Comparison of ENCODE assay signal across 10 mouse cellular contexts in genomic region chr16:92903892-92904473, GRCm38 (mm10).
DNase-seq lines count a peak whose midpoint lies in the region; ATAC-seq and TF ChIP-seq lines count a peak whose summit lies in the region.
"Had no signal": no experiment of that assay in that cellular context is flagged by ENCODE, and none has a peak within 500 bp of the region (broad histone marks: within the 10 kb centered on the region; RNA-seq: fewer than 3 reads in every experiment).

No protein-coding gene starts in this region.

- no peak for TF ChIP-seq CTCF in kidney, adult 2 months (conservative IDR thresholded peaks at IDR 0.05; ENCODE audit: insufficient read depth, insufficient read length, low read depth, low read length)

- no peaks in the 10 kb centered on the region for H3K36me3 ChIP-seq in kidney, adult 2 months (ENCODE audit: control insufficient read depth, insufficient read depth, low read length)
- no peaks in the 10 kb centered on the region for H3K36me3 ChIP-seq in embryonic facial prominence, embryonic 15.5 days
- H3K36me3 ChIP-seq in forebrain, embryonic 10.5 days (replicated peaks): no peaks in the 10 kb centered on the region

- H3K9ac ChIP-seq in embryonic facial prominence, embryonic 15.5 days: no peak overlapping the region
- H3K9ac ChIP-seq: hindbrain, embryonic 14.5 days had no signal

- H3K27me3 ChIP-seq in kidney, adult 2 months (replicated peaks; ENCODE audit: control insufficient read depth, insufficient read depth, low read length): no peaks in the 10 kb centered on the region
- no peaks in the 10 kb centered on the region for H3K27me3 ChIP-seq in embryonic facial prominence, embryonic 15.5 days
- no peaks in the 10 kb centered on the region for H3K27me3 ChIP-seq in forebrain, embryonic 10.5 days (ENCODE audit: poor library complexity, severe bottlenecking)

- H3K9me3 ChIP-seq in embryonic facial prominence, embryonic 15.5 days (replicated peaks): no peaks in the 10 kb centered on the region
- no peaks in the 10 kb centered on the region for H3K9me3 ChIP-seq in forebrain, embryonic 10.5 days

- no peak overlapping the region for H3K4me2 ChIP-seq in embryonic facial prominence, embryonic 15.5 days (replicated peaks)
- H3K4me2 ChIP-seq: hindbrain, embryonic 14.5 days had no signal

- H3K4me1 ChIP-seq in kidney, adult 2 months (ENCODE audit: control insufficient read depth, insufficient read depth, low read length): no peaks in the 10 kb centered on the region
- H3K4me1 ChIP-seq in embryonic facial prominence, embryonic 15.5 days: peaks cover 5% of the 10 kb centered on the region; the same call in 1 of the 2 replicates
- H3K4me1 ChIP-seq in forebrain, embryonic 10.5 days: peaks cover 7% of the 10 kb centered on the region; the same call in 1 of the 2 replicates

- DNase-seq in kidney, adult 2 months: peak; percentile 10
- no peak for DNase-seq in kidney, postnatal 25 days
- peak; percentile 20 for DNase-seq in kidney, postnatal 10 days
- DNase-seq in mesoderm, embryonic 11.5 days (ENCODE audit: low read depth, low spot score): peak; percentile 21
- DNase-seq in forebrain, embryonic 10.5 days (ENCODE audit: extremely low spot score, low spot score): no peak
- DNase-seq in left cerebral cortex, postnatal 4 days: no peak
- DNase-seq in adrenal gland, adult (ENCODE audit: inconsistent age in 2 of 2, low spot score in 1 of 2): no peak
- DNase-seq: adrenal gland, postnatal 10 days had no signal

- no peak for TF ChIP-seq POLR2A in kidney, adult 2 months (IDR thresholded peaks at IDR 0.05; ENCODE audit: low read depth, low read length)

- WGBS in kidney, adult 2 months: 59% methylated on average over 9 of the region's 9 CpGs
- 59% methylated on average over 9 of the region's 9 CpGs for WGBS in embryonic facial prominence, embryonic 15.5 days
- WGBS in forebrain, embryonic 10.5 days: 83% methylated on average over 9 of the region's 9 CpGs

- H3K4me3 ChIP-seq in kidney, adult 2 months (ENCODE audit: insufficient read depth, low read depth, low read length): no peak overlapping the region
- no peak overlapping the region for H3K4me3 ChIP-seq in embryonic facial prominence, embryonic 15.5 days (replicated peaks)
- no peak overlapping the region for H3K4me3 ChIP-seq in forebrain, embryonic 10.5 days

- no peak overlapping the region for H3K27ac ChIP-seq in kidney, adult 2 months (ENCODE audit: insufficient read depth, low read depth, low read length)
- H3K27ac ChIP-seq in embryonic facial prominence, embryonic 15.5 days (replicated peaks): 0 out of 2 replicates have a peak overlapping the region, but pooled peaks have one; percentile 35
- no peak overlapping the region for H3K27ac ChIP-seq in forebrain, embryonic 10.5 days
- H3K27ac ChIP-seq: hindbrain, embryonic 14.5 days had no signal

- no peak for ATAC-seq in embryonic facial prominence, embryonic 15.5 days (ENCODE audit: insufficient number of reproducible peaks, low FRiP score, low TSS enrichment, low read depth)

- intact Hi-C loops in left cerebral cortex, postnatal 4 days (cut with DNase I): no loop called here

Comparison
In these comparisons a context has a peak if more than half of its experiments do, and no peak if none do; other contexts are left out.
1. DNase-seq: peak in kidney, adult 2 months (single experiment), kidney, postnatal 10 days (single experiment) and mesoderm, embryonic 11.5 days (single experiment); none in kidney, postnatal 25 days (0 of 2), forebrain, embryonic 10.5 days (single experiment), left cerebral cortex, postnatal 4 days (single experiment) and adrenal gland, adult (0 of 2).